Mouse (Mus musculus) embryo, embryonic 10 days (tissue): Measurements from ENCODE around the gene Gpatch2.
A peak's percentile ranks its signal among the peaks of the same experiment; 100 is the strongest.

Source experiments
- DNase-seq: peaks from one replicate; pipeline ENCODE4 v3.0.0-alpha.2; 2015; ENCODE audit warnings: low spot score

The Gpatch2 gene

DNA sequence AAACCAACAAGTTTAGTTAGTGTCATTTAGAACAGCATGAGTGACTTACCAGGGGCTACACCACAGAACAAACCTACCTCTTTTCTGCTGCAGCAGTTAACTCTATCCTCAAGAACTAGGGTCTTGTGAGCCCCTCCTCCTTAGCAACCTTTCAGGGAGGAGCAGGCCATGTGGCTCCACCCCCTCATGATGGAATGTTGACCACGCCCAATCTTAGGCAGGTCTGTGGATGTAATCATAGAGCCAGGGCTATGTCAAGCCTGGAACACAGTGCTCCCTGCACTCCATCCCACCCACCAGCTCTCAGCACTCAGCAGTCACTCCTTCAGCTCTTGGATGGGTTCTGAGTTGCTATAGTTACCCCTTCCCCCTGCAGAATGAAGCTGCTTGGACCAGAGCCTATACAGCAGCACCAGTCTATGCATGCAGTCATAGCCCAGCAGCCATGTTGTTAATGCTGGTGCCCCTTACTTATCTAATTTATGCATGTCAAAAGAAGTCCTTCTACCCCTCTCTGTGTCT, 35.5 kb downstream of the Gpatch2 start:
- no peak for DNase-seq

DNA sequence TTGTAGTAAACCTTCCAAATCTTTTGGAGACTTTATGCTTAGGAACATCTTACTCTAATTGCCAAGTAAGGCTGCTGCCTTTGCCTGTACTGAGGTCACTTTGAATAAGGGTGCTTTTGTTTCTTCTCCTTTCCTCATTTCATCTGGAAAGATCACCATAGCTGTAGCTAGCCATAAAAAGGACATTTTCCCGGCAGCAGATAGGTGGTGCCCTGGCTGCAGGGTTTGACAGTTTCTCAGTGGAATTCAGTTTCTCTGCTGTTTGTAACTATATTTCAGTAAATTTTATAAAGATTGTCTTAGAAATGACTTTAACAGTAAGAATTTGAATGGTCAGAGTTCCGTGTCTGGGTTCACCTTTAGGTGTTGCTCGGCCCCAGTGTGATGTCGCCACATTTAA, 43.4 kb downstream of the Gpatch2 start:
- no peak for DNase-seq

DNA sequence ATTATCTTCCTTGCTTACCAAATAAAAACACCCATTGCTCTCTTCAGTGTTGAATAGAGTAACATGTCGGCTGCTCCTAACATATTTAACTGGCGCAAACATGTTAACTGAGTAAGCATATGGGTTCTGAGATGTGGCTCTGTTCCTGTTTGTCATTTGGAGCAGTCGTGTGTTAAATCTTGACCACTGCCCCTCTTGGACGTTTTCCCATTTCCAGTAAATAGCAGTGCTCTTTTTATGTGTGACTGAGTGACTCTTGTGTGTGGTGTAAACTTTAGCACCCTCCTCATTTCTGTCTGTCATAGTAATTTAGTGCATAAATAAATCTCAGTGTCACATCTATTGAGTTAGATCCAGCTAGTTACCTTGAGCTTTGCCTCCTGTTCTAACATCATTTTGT, 52.3 kb downstream of the Gpatch2 start:
- no peak for DNase-seq

DNA sequence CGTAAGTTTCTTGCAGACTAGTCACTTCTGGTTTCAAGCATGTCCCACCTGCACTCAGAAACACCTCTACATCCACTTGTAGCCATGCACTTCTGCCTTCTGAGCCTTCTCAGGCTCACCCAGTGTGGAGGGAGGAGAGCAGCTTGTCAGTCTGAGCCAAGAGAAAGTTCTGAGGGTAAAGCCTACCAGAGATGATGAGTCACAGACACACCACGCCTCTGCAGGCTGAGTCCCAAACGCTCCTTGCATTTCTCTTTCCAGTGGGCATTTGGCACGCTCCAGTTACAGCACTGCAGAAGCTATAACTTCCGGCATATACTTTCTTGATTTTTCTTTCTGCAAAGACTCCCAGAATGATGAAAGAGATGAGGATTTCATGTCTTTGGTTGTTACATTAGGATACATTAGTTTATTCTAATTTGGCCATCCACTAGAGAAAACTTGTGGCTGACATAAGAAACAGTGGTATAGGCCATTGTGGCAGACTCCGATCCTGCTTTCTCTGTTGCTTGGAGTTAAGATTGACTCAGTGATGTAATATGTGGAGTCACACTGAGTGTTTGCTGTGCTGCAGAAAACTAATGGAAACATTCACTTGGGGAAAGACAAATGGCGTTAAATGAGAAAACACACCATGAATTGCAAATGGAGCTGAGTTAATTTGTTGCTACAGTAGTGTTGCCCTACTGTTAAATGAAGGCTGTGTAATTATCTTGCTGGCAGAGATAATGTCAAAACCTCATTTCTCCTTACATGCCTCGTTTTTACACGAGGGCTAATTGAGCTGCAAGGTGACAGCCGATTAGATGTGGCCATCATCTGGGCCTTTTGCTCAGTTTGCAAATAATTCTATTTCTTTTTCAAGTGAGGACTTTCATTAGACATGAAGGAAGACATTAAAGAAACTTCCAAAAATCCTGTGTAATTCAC, 55.3 kb downstream of the Gpatch2 start:
- no peak for DNase-seq

DNA sequence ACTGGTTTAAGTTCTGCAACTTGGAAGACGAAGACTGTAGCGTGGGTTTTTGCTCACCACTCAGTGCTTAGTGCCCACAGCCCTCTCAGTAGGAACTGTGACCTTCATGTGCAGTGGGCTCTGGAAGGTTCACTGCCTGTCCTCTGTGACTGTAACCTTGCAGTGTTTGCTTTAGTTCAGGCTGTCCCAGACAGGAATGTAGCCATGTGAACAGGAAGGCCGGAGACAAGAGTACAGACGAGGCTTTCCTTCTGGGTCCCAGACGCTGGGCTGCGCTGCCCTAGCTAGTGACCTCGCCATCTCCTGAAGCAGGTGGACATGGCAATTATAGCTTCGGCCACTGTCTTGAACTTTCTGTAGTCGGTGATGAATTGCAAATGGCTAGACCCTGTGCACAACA, 62.0 kb downstream of the Gpatch2 start:
- peak; percentile 42 for DNase-seq

DNA sequence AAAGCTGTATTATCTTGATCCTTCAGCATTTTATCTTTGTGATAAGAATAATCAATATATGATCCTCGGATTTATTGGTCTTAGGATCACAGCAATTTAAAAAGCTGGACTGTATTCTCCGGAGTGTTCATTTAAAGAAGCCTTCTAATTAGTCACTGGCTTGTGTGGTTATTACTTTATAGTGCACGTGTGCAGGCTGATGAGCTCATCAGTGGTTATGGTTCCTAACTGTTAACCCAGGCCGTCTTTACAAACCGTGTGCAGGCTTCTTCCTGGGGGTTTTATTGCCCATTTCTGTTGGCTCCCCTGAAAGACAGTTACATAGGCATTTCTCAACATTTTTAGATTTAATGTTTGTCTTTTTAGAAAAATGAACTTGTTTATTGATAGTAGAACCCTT, 63.2 kb downstream of the Gpatch2 start:
- no peak for DNase-seq

DNA sequence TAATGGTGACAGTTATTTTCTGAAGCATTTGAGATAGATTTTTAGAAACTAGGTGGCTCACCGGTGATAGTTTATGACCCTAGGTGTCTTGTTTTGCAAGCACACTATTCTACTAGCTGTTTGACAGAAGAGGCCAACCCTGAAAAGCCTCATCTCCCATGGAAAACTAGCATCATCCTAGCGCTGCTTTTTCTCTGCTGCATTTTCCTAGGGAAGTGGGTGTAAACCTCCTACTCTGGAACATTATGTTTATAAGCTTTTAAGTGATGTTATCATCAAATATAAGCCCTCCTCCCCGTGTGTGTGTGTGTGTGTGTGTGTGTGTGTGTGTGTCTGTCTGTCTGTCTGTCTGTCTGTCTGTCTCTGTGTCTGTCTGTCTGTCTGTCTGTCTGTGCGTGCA, 64.5 kb downstream of the Gpatch2 start:
- DNase-seq: no peak

DNA sequence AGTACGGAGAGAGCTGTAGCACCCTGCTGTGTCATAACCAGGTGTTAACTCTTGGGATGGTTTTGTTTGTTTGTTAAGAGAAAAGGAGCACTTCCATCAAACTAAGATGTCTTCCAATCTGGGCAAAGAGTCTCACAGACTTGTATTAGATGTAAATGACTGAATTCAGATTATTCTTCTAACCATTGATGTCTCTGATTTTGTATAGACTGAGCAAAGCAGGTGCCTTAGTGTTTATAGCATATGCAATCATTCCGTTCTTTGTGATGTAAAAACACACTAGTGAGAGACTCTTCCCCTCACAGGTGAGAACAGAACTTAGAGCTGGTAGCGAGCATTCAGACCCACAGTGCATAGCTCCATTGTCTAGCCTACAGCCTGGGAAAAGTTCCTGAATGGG, 67.0 kb downstream of the Gpatch2 start:
- no peak for DNase-seq

DNA sequence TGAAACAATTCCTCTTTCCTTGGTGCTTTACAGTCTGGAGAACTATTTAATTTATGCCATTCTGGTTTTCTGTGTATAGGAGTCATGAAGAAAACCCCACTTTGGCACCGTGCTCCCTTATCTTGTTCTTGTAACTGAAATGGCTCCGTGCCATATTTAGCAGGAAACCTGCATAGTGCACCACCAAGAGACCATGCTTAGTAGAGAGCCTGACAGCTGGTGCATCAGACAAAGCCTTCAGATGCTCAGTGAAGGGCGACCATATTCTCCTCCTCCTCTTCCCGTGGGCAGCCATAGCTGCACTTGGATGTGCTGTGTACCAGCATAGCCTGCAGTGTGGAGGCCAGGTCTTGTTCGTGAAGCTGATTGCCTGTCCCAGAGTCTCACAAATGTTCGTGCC, 67.5 kb downstream of the Gpatch2 start:
- no peak for DNase-seq

DNA sequence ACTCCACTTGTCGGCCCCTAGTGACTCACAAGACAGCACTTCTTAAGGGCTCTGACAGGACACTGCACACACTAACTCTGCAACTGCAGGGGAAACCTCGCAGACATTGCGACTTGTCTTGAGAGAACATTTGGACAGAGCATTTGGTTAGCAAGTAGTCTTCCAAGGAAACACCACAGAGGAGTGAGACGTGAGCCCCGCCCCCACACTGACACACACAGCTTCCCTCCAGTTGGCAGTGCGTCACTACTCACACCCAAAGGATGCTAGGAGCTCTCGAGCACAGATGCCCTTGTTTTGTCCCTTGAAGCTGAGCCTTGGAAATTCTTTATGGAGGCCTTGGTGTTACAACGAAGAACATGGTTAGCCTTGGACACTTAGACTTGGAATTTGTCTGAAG, 70.4 kb downstream of the Gpatch2 start:
- no peak for DNase-seq

DNA sequence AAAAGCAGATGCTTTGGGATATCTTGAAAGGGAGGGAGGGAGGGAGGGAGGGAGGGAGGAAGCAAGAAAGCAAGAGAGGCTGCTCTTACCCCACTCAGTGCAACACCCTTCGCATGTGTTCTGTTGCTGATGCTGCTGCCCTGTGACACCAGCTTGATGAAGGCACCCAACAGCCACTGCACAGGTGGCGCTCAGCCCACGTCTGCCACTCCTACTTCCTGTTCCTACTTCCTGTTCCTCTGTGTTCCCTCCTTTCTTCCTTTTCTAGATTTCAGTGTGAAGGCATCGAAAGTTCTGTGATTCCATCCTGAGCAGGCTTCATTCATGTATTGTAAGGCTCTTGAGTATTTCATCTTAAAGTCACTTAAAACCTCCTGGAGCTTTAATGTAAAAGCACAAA, 71.1 kb downstream of the Gpatch2 start:
- no peak for DNase-seq

DNA sequence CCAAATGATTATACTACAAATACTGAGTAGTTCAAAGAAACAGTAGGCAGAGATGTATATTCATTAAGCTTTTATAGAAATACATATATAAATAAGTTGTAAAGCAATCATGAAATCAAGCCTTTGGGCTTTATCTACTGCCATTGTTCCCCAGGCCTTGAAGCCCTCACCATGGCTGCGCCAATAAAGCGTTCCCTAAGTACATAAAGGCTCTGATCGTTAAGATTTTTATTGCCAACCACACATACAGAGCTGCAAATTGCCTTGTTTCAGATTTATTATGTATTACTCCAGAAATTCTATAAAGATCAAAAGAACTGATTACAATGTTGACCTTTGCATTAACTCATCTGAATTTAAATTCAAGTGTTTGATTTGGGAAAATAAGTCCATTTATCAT, 71.6 kb downstream of the Gpatch2 start:
- DNase-seq: no peak

DNA sequence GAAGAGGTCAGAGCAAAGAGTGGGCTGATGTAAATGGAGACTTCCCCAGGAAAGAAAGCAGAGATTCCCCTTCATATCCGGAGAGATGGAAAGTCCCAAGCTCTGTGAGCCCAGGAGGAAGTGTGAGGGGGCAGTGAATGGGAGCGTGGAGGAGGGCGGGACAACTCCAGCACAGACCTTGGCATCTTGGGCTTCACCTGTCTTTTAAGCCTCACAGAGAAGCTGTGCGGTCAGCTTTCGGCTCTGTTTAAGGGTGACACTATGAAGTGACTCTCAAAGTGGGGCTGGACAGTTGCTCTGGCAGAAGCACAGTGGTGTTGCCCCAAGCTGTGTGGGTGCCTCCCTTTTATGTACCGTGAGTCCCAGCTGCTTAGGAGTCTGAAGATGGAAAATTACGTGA, 74.9 kb downstream of the Gpatch2 start:
- no peak for DNase-seq

DNA sequence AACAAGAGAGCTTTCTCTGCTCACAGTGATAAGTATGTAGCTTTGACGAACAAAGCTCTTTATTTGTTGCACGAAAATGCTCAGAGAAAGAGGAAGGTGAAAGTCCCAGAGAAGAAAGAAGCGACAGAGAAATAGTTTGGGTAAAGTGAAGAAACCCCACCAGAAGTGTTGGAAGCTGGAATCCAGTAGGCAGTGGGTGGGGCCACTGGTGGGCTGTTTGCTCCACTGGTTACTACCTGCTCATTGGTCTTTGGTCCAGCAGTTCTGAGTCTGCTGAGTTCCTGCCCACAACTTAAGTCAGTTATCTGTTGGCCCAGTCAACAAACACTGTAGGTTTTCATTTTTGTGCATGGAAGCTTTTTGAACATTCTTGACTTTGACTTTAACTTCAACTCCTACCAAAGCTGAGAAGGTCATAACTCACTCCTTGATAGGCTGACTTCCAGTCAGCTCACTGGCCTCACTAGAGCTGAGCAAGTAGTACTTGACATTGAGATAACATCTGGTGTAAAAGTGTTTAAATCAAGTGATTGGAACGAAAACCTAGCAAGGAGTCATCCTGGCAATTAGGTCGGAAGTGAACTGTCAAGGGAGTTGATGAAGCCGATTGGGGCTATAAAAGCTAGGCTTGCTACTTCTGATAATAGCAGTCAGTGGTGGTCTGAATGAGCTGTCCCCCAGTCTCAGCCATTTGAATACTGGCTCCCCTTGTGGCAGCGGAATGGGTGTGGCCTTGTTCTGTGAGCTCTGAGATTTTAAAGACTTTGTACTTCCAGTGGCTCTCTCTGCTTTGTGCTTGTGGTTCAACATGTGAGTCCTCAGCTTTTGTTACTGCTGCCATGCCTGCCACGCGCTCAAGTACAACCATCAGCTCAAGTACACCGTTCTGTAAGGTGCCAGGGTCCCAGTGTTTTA, 76.4 kb downstream of the Gpatch2 start:
- DNase-seq: no peak

DNA sequence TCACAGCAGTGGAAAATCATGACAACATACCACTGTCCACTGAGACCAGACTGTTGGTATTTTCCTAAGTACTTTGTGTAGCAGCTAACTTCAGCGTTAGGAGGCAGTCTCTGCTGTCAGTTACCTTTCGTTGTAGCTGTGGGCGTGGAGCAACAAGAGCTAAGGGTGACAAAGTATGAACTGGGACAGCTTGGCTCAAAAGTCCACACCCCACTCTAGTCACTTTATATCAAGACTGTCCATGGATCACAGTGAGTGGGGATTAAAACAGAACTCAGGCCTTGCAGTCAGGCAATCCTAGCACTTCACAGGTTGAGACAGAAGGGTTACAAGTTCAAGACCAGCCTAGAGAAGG, 77.1 kb downstream of the Gpatch2 start:
- DNase-seq: no peak

DNA sequence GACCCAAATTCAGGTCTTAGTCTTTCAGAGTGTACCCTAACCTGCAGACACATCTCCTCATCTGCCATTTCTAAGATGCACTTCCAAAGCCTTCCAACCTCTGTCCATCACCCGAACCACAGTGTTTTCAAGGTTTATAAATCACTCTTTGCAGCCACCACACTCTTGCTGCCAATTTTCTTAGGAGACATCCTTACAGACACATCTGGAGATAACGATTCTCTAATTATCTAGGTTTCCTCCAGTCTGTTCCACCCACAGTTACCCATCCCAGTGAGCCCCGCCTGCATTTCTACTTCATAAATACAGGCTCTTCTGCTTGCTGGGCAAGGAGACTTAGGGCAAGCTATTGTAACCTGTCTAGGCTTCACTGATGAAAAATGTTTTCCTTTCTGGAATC, 77.9 kb downstream of the Gpatch2 start:
- no peak for DNase-seq

DNA sequence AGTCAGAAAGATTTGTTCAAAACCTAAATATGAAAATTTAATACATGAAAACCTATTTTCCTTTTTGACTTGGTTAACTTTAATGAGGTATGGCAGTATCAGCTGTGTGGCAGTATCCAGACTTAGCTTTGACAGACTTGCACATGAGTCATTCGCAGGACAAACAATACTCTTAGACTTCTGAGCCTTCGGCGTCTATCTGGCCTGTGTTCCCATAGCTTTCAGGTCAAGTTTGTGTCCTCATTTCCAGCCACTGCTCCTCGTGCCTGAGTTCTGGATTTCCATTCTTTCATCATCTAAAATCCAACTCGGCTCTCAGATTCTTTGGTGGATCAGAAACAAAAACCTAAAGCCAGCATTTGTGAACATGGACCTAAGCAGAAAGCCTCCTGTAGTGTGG, 79.2 kb downstream of the Gpatch2 start:
- DNase-seq: no peak

DNA sequence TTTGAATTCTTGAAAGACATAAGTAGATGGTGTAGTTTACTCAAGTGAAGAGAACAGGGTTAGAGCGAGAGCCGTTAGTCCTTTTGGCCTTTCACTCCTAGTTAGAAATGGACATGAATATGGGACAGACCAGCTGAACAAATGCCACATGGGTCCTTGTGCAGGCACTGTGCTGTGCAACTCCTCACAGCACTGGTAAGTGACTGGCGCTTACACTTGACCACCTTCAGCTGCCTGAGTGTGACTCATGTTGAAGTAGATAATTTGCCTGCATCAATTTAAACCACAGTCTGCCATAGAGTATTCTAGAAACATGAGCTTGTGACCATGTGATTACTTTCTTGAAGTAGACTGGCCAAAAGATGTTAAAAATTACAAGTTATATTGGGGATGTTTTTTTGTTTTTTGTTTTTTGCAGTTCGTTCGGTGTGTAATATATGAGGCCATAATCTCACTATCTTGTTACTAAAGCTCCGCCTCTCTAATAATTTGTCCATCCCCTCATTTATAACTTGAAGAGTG, 79.8 kb downstream of the Gpatch2 start:
- no peak for DNase-seq

DNA sequence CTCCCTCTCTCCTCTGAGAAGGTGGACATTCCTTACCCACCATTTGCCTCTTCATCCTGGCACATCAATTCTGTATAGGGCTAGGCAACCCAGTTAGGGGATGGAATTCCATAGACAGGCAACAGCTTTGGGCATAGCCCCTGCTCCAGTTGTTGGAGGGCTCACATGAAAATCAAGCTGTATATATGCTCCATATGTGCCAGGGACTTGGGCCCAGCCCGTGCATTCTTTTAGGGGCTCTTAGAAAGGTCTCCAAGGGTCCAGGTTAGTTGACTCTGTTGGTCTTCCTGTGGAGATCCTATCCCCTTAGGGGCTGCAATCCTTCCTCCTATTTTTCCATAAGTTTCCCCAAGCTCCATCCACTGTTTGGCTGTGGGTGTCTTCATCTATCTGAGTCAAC, 80.4 kb downstream of the Gpatch2 start:
- DNase-seq: no peak

DNA sequence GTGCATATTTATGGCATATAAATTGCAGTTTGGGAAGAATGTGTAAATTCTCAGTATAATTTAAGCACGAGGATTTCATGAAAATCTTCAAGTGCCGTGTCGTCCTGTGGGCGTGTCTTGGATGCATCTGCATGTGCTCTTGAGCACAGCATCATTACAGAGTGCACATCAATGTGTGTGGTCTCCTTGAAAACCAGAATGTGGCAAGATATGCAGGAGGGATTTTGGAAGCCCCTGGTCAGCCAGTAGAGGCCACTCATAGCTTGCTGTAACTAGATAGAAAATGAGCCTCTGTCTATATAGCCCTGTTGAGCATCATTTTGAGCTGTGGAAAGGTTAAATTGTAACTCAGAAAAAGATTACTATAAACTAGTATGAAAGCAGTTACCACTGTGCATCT, 83.9 kb downstream of the Gpatch2 start:
- peak; percentile 25 for DNase-seq

DNA sequence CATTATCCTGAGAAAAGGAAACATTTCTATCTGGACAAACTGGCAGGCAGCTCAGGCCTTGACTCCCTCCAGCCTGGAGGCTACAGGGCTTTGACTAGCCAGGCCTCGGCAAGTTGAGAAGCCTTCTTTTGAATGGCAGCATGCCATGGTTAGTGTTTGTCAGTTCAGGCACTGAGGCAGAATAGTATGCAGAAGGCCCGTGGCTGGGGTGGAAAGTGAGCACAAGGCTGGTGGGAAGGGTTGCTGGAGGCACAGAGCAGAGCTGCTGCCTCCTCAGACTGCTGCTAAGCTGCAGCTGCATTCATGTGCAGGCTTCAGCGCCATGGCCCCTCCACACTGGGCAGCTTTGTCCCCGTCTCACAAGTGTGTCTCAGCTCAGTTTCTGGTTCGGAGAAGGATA, 85.3 kb downstream of the Gpatch2 start:
- DNase-seq: peak; percentile 25

DNA sequence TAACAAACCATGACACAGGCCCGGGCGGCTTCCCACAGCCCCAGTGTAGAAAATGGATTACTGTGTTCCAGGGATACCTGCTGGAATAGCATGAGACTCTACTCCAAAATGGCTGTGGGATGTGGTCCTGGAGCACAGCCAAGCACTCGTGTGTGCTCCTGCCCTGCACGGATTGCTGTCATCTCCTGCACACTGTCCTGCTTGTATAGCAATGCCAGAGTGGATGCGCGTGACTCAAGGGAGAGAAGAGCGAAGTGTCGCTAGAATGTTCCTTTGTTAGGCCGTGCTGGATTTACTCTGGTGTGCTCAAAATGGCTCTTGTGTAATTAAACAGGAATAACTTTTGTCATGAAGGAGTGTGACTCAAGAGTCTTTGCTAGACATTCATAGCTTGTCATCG, 87.9 kb downstream of the Gpatch2 start:
- no peak for DNase-seq

DNA sequence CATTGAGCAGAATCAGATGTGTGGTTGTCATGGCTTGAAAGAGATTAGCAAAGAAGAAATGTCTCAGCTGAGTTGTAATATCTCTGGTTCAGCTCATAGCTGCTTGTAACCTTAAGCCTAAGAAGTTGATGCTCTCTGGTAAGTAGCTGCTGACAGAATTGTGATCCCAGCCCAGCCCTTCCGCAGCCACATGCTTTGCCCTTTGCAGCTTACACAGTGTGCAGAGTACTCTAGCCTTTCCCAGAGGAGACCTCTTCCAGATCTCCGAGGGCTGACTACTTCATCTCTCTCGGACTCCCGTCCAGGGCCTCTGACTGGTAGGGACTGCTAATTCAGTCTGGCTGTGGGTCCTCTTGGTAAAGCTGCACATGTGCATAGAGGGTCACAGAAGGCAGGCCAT, 92.0 kb downstream of the Gpatch2 start:
- no peak for DNase-seq
